Mouse (Mus musculus) gastrocnemius, adult 8-10 months (tissue): Measurements from ENCODE around the gene Rrn3. TPM values are rescaled to one million over a fixed set of nuclear protein-coding genes. Genes with fewer than 3 reads are reported as not detected.
A peak's percentile ranks its signal among the peaks of the same experiment; 100 is the strongest.
"Not testable (repeated sequence)": the region's sequence is repeated elsewhere in the genome, so short reads cannot be mapped to it uniquely, and the experiment has no call there.

Source experiments
- DNase-seq, 2 experiments: peaks; one replicate each; pipeline ENCODE4 v3.0.0; 2022; ENCODE audit warnings: low spot score in 2 of 2
- total RNA-seq, 4 experiments: library from RNA; stranded (reverse); gene quantifications; 2 replicates each; pipeline ENCODE4 v1.2.4; 2022

Gene Rrn3
- total RNA-seq: 10 to 100 TPM; 35.0 to 39.0 (median 37.4) TPM

GRCm38 (mm10) chr16:13780353-13781036 is at the start of gene Rrn3:
Rrn3 (plus strand) TSS chr16:13780708.
- peak; percentile 85 for DNase-seq

- no peak for DNase-seq
Measured at GRCm38 (mm10) chr16:13732786-13733185, 47.7 kb upstream of the Rrn3 start.

GRCm38 (mm10) chr16:13733518-13734137 is 46.9 kb upstream of the Rrn3 start:
- peak; percentile 42 to 57 for DNase-seq

- no peak for DNase-seq
Measured at GRCm38 (mm10) chr16:13735977-13736376, 44.5 kb upstream of the Rrn3 start.

- DNase-seq: not testable (repeated sequence)
Measured at GRCm38 (mm10) chr16:13739044-13739443, 41.5 kb upstream of the Rrn3 start.

- DNase-seq: no peak
Measured at GRCm38 (mm10) chr16:13740844-13741243, 39.7 kb upstream of the Rrn3 start.

- DNase-seq: no peak
Measured at GRCm38 (mm10) chr16:13747708-13748107, 32.8 kb upstream of the Rrn3 start.

- DNase-seq: no peak
Measured at GRCm38 (mm10) chr16:13748124-13748523, 32.4 kb upstream of the Rrn3 start.

GRCm38 (mm10) chr16:13748813-13749212 is 31.7 kb upstream of the Rrn3 start:
- not testable (repeated sequence) for DNase-seq

GRCm38 (mm10) chr16:13749306-13749705 is 31.2 kb upstream of the Rrn3 start:
- DNase-seq: no peak

GRCm38 (mm10) chr16:13749981-13750380 is 30.5 kb upstream of the Rrn3 start:
- DNase-seq: no peak

- no peak for DNase-seq
Measured at GRCm38 (mm10) chr16:13750626-13751025, 29.9 kb upstream of the Rrn3 start.

- DNase-seq: no peak
Measured at GRCm38 (mm10) chr16:13753986-13754385, 26.5 kb upstream of the Rrn3 start.

- DNase-seq: peak; percentile 86 to 91
Measured at GRCm38 (mm10) chr16:13754400-13755190, 25.9 kb upstream of the Rrn3 start.

- no peak for DNase-seq
Measured at GRCm38 (mm10) chr16:13757823-13758222, 22.7 kb upstream of the Rrn3 start.

GRCm38 (mm10) chr16:13762807-13763206 is 17.7 kb upstream of the Rrn3 start:
- DNase-seq: not testable (repeated sequence)

GRCm38 (mm10) chr16:13764519-13764918 is 16.0 kb upstream of the Rrn3 start:
- no peak for DNase-seq

- no peak for DNase-seq
Measured at GRCm38 (mm10) chr16:13766367-13766766, 14.1 kb upstream of the Rrn3 start.

GRCm38 (mm10) chr16:13771603-13772002 is 8.9 kb upstream of the Rrn3 start:
- DNase-seq: not testable (repeated sequence)

- DNase-seq: not testable (repeated sequence)
Measured at GRCm38 (mm10) chr16:13772051-13772450, 8.5 kb upstream of the Rrn3 start.

GRCm38 (mm10) chr16:13774011-13774410 is 6.5 kb upstream of the Rrn3 start:
- not testable (repeated sequence) for DNase-seq

GRCm38 (mm10) chr16:13774651-13775050 is 5.9 kb upstream of the Rrn3 start:
- not testable (repeated sequence) for DNase-seq
